Mouse (Mus musculus) cerebellum, adult (tissue): ENCODE measurements around the gene Gabrq.

Experiments used
- ATAC-seq: cut with Nextera tagmentation; 2 replicates; pipeline ENCODE4 v1.9.2; 2017; ENCODE audit warnings: mild to moderate bottlenecking, moderate library complexity, mixed read lengths; ENCODE audit not compliant: insufficient number of reproducible peaks, low FRiP score, low TSS enrichment

Gabrq gene

GRCm38 (mm10) chrX:72824776-72825588, at the start of gene Gabrq:
Gene Gabrq, plus strand, starts transcription at chrX:72825178.
- no peak for ATAC-seq

- ATAC-seq: no peak
Observed at GRCm38 (mm10) chrX:72788773-72789557, 36.0 kb upstream of the Gabrq start.

- ATAC-seq: no peak
Observed at GRCm38 (mm10) chrX:72789558-72789871, 35.5 kb upstream of the Gabrq start.

- ATAC-seq: no peak
Observed at GRCm38 (mm10) chrX:72819594-72819993, 5.4 kb upstream of the Gabrq start.

- ATAC-seq: no peak
Observed at GRCm38 (mm10) chrX:72823310-72823709, 1.7 kb upstream of the Gabrq start.

- no peak for ATAC-seq
Observed at GRCm38 (mm10) chrX:72825589-72825905, 569 bp downstream of the Gabrq start.
